Mouse (Mus musculus) 3T3-L1 (cell line): ENCODE measurements at regions not wholly inside any gene's neighbourhood (a gene's known extent, or its start where the extent isn't known, plus 50 kb on each side); places are given as distances from the start of the nearest gene placed in this dataset.

Source experiments
- DNase-seq: peaks from one replicate; pipeline ENCODE4 v3.0.0-alpha.2; 2015; ENCODE audit warnings: low read depth, low spot score

GRCm38 (mm10) chr4:12770131-12770780 is 598.4 kb upstream of the Fam92a start:
- no peak for DNase-seq

GRCm38 (mm10) chr4:12769092-12769491 is 597.3 kb upstream of the Fam92a start:
- no peak for DNase-seq

GRCm38 (mm10) chr4:12766763-12767162 is 594.9 kb upstream of the Fam92a start:
- DNase-seq = no peak

- DNase-seq = no peak
These were observed 579.0 kb upstream of the Fam92a start for GRCm38 (mm10) chr4:12750817-12751216.

- DNase-seq = peak; percentile 1
These were observed 578.1 kb upstream of the Fam92a start for GRCm38 (mm10) chr4:12749874-12750273.

GRCm38 (mm10) chr4:12743714-12744327 is 572.0 kb upstream of the Fam92a start:
- no peak for DNase-seq

- DNase-seq = no peak
These were observed 564.6 kb upstream of the Fam92a start for GRCm38 (mm10) chr4:12736411-12736810.

GRCm38 (mm10) chr4:12700189-12700588 is 528.4 kb upstream of the Fam92a start:
- no peak for DNase-seq

GRCm38 (mm10) chr4:12677814-12678213 is 506.0 kb upstream of the Fam92a start:
- no peak for DNase-seq

GRCm38 (mm10) chr4:12671399-12671798 is 499.6 kb upstream of the Fam92a start:
- DNase-seq = no peak

- DNase-seq = no peak
These were observed 491.4 kb upstream of the Fam92a start for GRCm38 (mm10) chr4:12663176-12663575.

- DNase-seq = no peak
These were observed 490.9 kb upstream of the Fam92a start for GRCm38 (mm10) chr4:12662683-12663082.

- no peak for DNase-seq
These were observed 487.3 kb upstream of the Fam92a start for GRCm38 (mm10) chr4:12659084-12659483.

- no peak for DNase-seq
These were observed 486.8 kb upstream of the Fam92a start for GRCm38 (mm10) chr4:12658594-12658993.

- DNase-seq = no peak
These were observed 486.0 kb upstream of the Fam92a start for GRCm38 (mm10) chr4:12657820-12658219.

GRCm38 (mm10) chr4:12656924-12657603 is 485.2 kb upstream of the Fam92a start:
- DNase-seq = peak; percentile 74

- DNase-seq = no peak
These were observed 483.8 kb upstream of the Fam92a start for GRCm38 (mm10) chr4:12655457-12656228.

- no peak for DNase-seq
These were observed 483.0 kb upstream of the Fam92a start for GRCm38 (mm10) chr4:12654568-12655456.

GRCm38 (mm10) chr4:12647732-12648131 is 475.9 kb upstream of the Fam92a start:
- peak; percentile 4 for DNase-seq

- DNase-seq = no peak
These were observed 470.7 kb upstream of the Fam92a start for GRCm38 (mm10) chr4:12642525-12642928.

GRCm38 (mm10) chr4:12629375-12629821 is 457.6 kb upstream of the Fam92a start:
- no peak for DNase-seq
